Mouse (Mus musculus): ENCODE data around the gene Olfr381.
"Not testable (repeated sequence)": the region's sequence is repeated elsewhere in the genome, so short reads cannot be mapped to it uniquely, and the experiment has no call there.

Gene Olfr381

DNA sequence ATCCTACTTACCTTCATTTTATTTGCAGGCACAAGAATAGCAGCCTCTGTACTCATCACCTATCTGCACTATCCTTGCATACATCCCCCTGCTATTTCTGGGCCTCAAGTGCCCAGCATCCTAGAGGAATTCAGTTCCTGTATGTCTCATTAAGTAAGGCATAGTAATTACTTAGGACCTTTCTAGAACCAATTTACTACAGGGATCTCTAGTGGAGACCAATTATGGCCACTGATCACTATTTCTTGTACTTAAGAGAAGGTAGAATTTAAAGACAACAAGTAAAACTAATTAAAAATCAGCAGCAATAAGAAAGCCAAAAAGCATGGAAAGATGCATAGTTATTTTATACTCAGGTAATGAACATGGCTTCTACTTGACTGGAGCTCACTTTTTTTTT, at the start of gene Olfr381:
TSS of gene Olfr381 (minus strand) at position 101 of the 400 bp plus-strand sequence.
- DNase-seq = no peak

DNA sequence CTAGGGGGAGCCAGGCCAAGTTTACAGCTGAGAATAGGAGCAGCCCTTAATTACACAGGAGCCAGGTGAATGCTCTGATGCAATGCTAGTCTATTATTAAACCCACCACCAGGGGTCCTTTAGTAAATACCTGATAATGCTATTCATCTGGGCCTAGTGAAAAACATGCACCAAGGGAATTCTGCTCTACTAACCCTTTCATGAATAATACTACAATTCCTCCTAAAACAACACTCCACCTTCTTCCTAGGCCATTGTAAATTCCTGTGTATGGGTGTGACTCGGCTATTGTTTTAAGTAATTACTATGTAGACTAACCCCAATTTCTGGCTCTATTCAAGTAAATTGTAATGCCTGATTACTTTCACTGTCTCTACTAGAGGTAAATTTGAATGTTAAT, 37.6 kb upstream of the Olfr381 start:
- not testable (repeated sequence) for DNase-seq

DNA sequence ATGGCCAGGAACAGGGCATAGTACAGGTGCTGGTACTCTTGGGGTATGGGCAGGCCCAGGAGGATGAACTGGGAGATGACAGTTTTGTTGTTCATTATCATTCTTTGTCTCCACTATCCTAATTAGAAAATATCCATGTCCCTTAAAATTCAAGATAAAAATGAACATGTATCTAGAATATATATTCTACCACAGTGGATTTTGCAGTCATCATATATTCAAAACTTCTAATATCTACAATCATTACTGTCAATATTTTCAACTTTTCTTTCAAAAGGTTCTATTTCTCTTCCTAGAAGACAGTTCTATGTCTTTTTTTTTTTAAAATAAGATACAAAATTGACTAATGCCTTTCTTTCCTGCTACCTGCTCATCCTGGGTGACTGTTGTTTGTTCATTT, 25.7 kb upstream of the Olfr381 start, which contains the start of gene Olfr382:
TSS of gene Olfr382 (minus strand) at position 101 of the 400 bp plus-strand sequence.
- DNase-seq = no peak

DNA sequence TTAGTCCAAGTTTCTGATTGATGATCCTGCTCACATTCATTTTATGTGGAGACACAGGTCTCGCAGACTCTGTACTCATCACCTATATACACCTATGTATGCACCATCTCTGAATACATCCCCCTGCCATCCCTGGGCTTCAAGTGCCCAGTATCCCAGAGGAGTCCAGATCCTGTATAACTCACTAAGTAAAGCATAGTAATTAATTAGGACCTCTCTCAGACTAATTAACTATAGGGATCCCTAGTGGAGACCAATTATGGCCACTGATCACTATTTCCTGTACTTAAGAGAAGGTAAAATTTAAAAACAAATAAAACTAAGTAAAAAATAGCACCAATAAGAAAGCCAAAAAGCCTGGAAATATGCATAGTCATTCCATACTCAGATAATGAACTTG, 34.0 kb downstream of the Olfr381 start, which contains the start of gene Olfr380:
TSS of gene Olfr380 (minus strand) at position 101 of the 400 bp plus-strand sequence.
- no peak for DNase-seq

Data from embryo, embryonic 11 days (tissue).